Mouse (Mus musculus) testis, postnatal 14 days (tissue): Measurements from ENCODE around the gene Gm10282.

Experiments
- DNase-seq: peaks from one replicate; pipeline ENCODE4 v3.0.0; 2021; ENCODE audit warnings: low spot score

Gene Gm10282

GRCm38 (mm10) chr8:72260585-72260984 is 44.5 kb downstream of the Gm10282 start:
- DNase-seq: no peak

GRCm38 (mm10) chr8:72259862-72260261 is 45.2 kb downstream of the Gm10282 start:
- DNase-seq: no peak

GRCm38 (mm10) chr8:72257902-72258238 is 47.2 kb downstream of the Gm10282 start:
- no peak for DNase-seq

GRCm38 (mm10) chr8:72257171-72257901 is 47.7 kb downstream of the Gm10282 start:
- no peak for DNase-seq
